Mouse (Mus musculus): ENCODE data around the gene Cdc14a. TPM values are rescaled to one million over a fixed set of nuclear protein-coding genes. Genes with fewer than 3 reads are reported as not detected.

Cdc14a gene
- polyA plus RNA-seq, 1 experiment, result 6.5 TPM

- no peak for TF ChIP-seq CTCF (IDR thresholded peaks at IDR 0.05; ENCODE audit: borderline replicate concordance, extremely low read depth, insufficient read depth, insufficient read length)
- TF ChIP-seq POLR2A (IDR thresholded peaks at IDR 0.05; ENCODE audit: borderline replicate concordance, extremely low read depth, insufficient read depth, insufficient read length, poor library complexity, severe bottlenecking), result no peak
- no peak for DNase-seq (ENCODE audit: low read depth)
Observed at GRCm38 (mm10) chr3:116263977-116264376, 159.9 kb downstream of the Cdc14a start.

DNA sequence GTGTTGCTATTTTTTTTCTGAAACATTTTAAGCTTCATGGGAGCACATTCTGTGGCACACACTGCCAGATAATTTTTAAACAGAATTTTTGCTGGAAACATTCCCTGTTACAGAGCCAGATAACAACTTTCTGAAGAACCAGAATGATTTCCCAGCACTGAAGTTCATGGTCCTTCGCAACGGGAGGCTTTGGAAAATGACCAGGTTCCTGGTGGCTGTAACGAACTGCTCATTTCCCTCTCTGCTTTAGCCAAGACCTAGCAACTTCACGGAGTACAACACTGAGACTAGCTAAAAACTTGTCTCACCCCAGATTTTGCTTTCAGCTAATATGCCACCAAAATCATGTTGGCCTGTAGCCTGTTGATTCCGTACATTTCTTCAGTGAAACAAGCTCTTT lies 160.8 kb downstream of the Cdc14a start:
- DNase-seq (ENCODE audit: low read depth), result no peak
- no peak for TF ChIP-seq CTCF (IDR thresholded peaks at IDR 0.05; ENCODE audit: borderline replicate concordance, extremely low read depth, insufficient read depth, insufficient read length)
- TF ChIP-seq POLR2A (IDR thresholded peaks at IDR 0.05; ENCODE audit: borderline replicate concordance, extremely low read depth, insufficient read depth, insufficient read length, poor library complexity, severe bottlenecking), result no peak

DNA sequence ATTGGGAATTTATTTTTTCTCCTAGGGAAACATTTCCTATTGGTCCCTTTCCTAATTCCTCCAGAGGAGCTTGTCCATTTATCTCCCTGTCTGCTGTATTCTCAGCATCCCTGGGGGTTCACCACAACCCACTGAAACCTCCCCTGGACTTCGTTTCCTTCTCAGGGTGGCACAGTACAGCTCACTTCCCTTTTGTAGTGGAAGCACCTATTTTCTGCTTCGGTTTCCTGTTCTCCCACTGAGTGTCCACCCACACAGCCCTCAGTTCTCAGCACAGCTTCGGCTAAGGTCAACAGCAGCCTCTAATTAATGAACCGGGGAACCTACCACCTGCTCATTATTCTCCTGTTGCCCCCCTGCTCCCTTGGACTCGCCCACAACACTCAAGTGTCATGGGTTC lies 167.7 kb downstream of the Cdc14a start:
- no peak for DNase-seq (ENCODE audit: low read depth)
- TF ChIP-seq CTCF (IDR thresholded peaks at IDR 0.05; ENCODE audit: borderline replicate concordance, extremely low read depth, insufficient read depth, insufficient read length), result no peak
- no peak for TF ChIP-seq POLR2A (IDR thresholded peaks at IDR 0.05; ENCODE audit: borderline replicate concordance, extremely low read depth, insufficient read depth, insufficient read length, poor library complexity, severe bottlenecking)

GRCm38 (mm10) chr3:116253077-116253531 lies 170.7 kb downstream of the Cdc14a start, which contains the start of gene Gpr88:
Gene Gpr88 (minus strand): TSS chr3:116253503.
- TF ChIP-seq POLR2A (IDR thresholded peaks at IDR 0.05; ENCODE audit: borderline replicate concordance, extremely low read depth, insufficient read depth, insufficient read length, poor library complexity, severe bottlenecking), result no peak
- no peak for TF ChIP-seq CTCF (IDR thresholded peaks at IDR 0.05; ENCODE audit: borderline replicate concordance, extremely low read depth, insufficient read depth, insufficient read length)
- peak; percentile 91 for DNase-seq (ENCODE audit: low read depth)

DNA sequence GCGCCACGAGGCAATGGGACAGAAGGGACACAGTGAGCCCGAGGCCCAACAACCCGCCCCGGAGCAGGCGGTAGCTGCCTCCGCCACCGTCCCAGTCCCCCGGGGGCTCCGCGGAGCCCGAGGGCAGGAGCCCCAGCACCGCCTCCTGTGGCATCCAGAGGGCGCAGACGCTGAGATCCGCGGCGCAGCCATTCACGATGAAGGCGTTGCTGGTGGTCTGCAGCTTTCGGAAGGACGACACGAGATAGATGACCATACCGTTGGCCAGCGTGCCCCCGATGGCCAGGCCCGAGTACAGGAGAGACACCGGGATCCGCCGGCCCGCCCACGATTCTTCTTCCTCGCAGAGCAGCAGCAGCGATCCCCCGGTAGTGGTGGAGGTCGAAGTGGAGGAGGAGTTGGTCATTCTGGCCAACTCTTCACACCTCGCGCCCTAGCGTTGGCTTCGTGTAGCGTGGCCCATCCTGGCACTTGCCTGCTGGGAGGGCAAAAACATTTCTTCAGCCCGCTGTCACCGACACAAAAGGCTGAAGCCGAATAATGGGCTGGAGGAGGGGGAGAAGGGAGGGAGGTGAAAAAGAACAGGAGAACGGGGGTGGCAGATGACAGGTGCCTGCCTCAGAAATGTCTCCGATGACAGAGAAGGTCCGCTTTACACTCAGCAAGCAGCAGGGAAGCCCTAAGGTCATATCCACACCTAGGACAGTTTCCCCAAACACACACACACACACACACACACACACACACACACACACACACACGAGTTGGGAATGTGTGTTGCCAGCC lies 171.4 kb downstream of the Cdc14a start:
- TF ChIP-seq CTCF (IDR thresholded peaks at IDR 0.05; ENCODE audit: borderline replicate concordance, extremely low read depth, insufficient read depth, insufficient read length) (peak; percentile 25; the same call in 1 of the 2 replicates), POLR2A (IDR thresholded peaks at IDR 0.05; ENCODE audit: borderline replicate concordance, extremely low read depth, insufficient read depth, insufficient read length, poor library complexity, severe bottlenecking) (no peak)
- peak; percentile 61 for DNase-seq (ENCODE audit: low read depth)

- peak; percentile 69 for DNase-seq (ENCODE audit: low read depth)
- no peak for TF ChIP-seq CTCF (IDR thresholded peaks at IDR 0.05; ENCODE audit: borderline replicate concordance, extremely low read depth, insufficient read depth, insufficient read length)
- no peak for TF ChIP-seq POLR2A (IDR thresholded peaks at IDR 0.05; ENCODE audit: borderline replicate concordance, extremely low read depth, insufficient read depth, insufficient read length, poor library complexity, severe bottlenecking)
Observed at GRCm38 (mm10) chr3:116251481-116252254, 172.2 kb downstream of the Cdc14a start.

GRCm38 (mm10) chr3:116249026-116249425 lies 174.8 kb downstream of the Cdc14a start:
- TF ChIP-seq POLR2A (IDR thresholded peaks at IDR 0.05; ENCODE audit: borderline replicate concordance, extremely low read depth, insufficient read depth, insufficient read length, poor library complexity, severe bottlenecking) (no peak), CTCF (IDR thresholded peaks at IDR 0.05; ENCODE audit: borderline replicate concordance, extremely low read depth, insufficient read depth, insufficient read length) (no peak)
- DNase-seq (ENCODE audit: low read depth), result peak; percentile 65

GRCm38 (mm10) chr3:116244476-116244875 lies 179.4 kb downstream of the Cdc14a start:
- TF ChIP-seq CTCF (IDR thresholded peaks at IDR 0.05; ENCODE audit: borderline replicate concordance, extremely low read depth, insufficient read depth, insufficient read length) (no peak), POLR2A (IDR thresholded peaks at IDR 0.05; ENCODE audit: borderline replicate concordance, extremely low read depth, insufficient read depth, insufficient read length, poor library complexity, severe bottlenecking) (no peak)
- DNase-seq (ENCODE audit: low read depth), result no peak

GRCm38 (mm10) chr3:116242685-116243084 lies 181.1 kb downstream of the Cdc14a start:
- TF ChIP-seq POLR2A (IDR thresholded peaks at IDR 0.05; ENCODE audit: borderline replicate concordance, extremely low read depth, insufficient read depth, insufficient read length, poor library complexity, severe bottlenecking) (no peak), CTCF (IDR thresholded peaks at IDR 0.05; ENCODE audit: borderline replicate concordance, extremely low read depth, insufficient read depth, insufficient read length) (no peak)
- DNase-seq (ENCODE audit: low read depth), result peak; percentile 31

GRCm38 (mm10) chr3:116237527-116237926 lies 186.3 kb downstream of the Cdc14a start:
- no peak for DNase-seq (ENCODE audit: low read depth)
- TF ChIP-seq POLR2A (IDR thresholded peaks at IDR 0.05; ENCODE audit: borderline replicate concordance, extremely low read depth, insufficient read depth, insufficient read length, poor library complexity, severe bottlenecking) (no peak), CTCF (IDR thresholded peaks at IDR 0.05; ENCODE audit: borderline replicate concordance, extremely low read depth, insufficient read depth, insufficient read length) (peak; percentile 16; the same call in 1 of the 2 replicates)

DNA sequence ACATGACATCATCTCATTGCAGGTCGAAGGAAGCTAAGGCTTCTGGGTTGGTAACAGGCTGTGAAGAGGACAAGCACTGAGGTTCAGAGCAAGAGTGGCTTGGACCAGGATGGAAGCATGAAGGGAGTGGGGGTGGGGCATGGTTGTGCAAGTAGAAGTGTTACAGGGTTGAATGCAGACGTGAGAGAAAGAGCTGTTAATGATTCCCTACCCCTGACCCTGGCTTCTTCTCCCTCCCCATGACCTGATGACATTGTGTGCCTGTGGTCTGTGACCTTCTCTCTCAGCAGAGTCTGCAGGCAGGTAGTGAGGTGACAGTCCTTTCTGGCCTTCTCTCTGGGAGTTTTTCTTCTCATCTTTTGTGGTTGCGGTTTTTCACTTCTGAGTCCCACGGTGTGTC lies 187.0 kb downstream of the Cdc14a start:
- no peak for TF ChIP-seq CTCF (IDR thresholded peaks at IDR 0.05; ENCODE audit: borderline replicate concordance, extremely low read depth, insufficient read depth, insufficient read length)
- no peak for TF ChIP-seq POLR2A (IDR thresholded peaks at IDR 0.05; ENCODE audit: borderline replicate concordance, extremely low read depth, insufficient read depth, insufficient read length, poor library complexity, severe bottlenecking)
- DNase-seq (ENCODE audit: low read depth), result no peak
